Mouse (Mus musculus) heart, embryonic 15.5 days (tissue): ENCODE results near the gene Cnga2. TPM values are rescaled to one million over a fixed set of nuclear protein-coding genes. Genes with fewer than 3 reads are reported as not detected.

Experiments
- ATAC-seq: fragments of 200-750 bp; cut with Nextera tagmentation; replicated peaks from 2 replicates; pipeline ENCODE4 v1.8.0; 2017; ENCODE audit warnings: low read depth, moderate TSS enrichment; ENCODE audit not compliant: insufficient number of reproducible peaks, insufficient read depth, low FRiP score
- H3K27ac ChIP-seq: fragments of 300-500 bp; sonication (generic); 2 replicates; pipeline ENCODE4 v1.5.1; 2015; ENCODE audit warnings: mild to moderate bottlenecking, inconsistent platforms
- H3K27me3 ChIP-seq: fragments of 300-500 bp; sonication (generic); 2 replicates; pipeline ENCODE4 v1.6.1; 2015; ENCODE audit warnings: inconsistent platforms
- H3K36me3 ChIP-seq: fragments of 300-500 bp; sonication (generic); 2 replicates; pipeline ENCODE4 v1.6.1; 2015; ENCODE audit warnings: mild to moderate bottlenecking, inconsistent platforms
- H3K4me1 ChIP-seq: fragments of 300-500 bp; sonication (generic); replicated peaks from 2 replicates; pipeline ENCODE4 v1.6.1; 2015; ENCODE audit warnings: inconsistent platforms
- H3K4me2 ChIP-seq: fragments of 300-500 bp; sonication (generic); 2 replicates; pipeline ENCODE4 v1.6.1; 2015; ENCODE audit warnings: inconsistent platforms, mild to moderate bottlenecking, moderate library complexity
- H3K4me3 ChIP-seq: fragments of 300-500 bp; sonication (generic); 2 replicates; pipeline ENCODE4 v1.5.1; 2015; ENCODE audit warnings: mild to moderate bottlenecking, inconsistent platforms
- H3K9ac ChIP-seq: fragments of 300-500 bp; sonication (generic); 2 replicates; pipeline ENCODE4 v1.6.1; 2015; ENCODE audit warnings: mild to moderate bottlenecking, inconsistent platforms
- H3K9me3 ChIP-seq: fragments of 300-500 bp; sonication (generic); replicated peaks from 2 replicates; pipeline ENCODE4 v1.6.1; 2016; ENCODE audit warnings: inconsistent platforms
- WGBS: fragments of 180-500 bp; shearing (Covaris S2); methylation state at CpG from one replicate; pipeline ENCODE4 v1.1.7; 2015; ENCODE audit warnings: mixed read lengths; 5-methylcytosine and 5-hydroxymethylcytosine counted together
- polyA plus RNA-seq: library from polyadenylated mRNA; unstranded; fragments of >200 nt; fragmentation: Nextera tagmentation; extraction: Ambion mirVana; gene quantifications from 2 replicates; pipeline ENCODE4 v1.2.1, GENCODE M21; 2015

Cnga2 gene
- polyA plus RNA-seq, 1 experiment from 2014 or later = 0.04 TPM

DNA sequence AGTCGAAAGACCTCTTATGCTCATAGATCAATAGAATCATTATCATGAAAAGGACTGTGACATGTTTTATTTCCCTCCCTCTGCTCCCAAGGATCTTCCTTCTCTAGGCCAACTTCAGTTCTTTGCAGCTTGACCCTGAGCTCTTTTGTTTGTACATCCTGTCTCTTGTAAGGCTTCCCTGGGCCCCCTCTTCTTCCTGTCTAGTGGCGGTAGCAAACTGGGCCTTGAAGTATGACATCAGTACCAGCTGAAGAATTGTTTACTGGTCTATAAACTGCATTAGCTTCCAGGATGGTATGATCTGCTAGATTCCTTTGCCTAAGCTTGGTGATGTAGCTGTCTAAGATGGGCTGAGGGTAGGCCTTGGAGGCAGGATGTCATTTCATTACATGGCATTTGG lies 10.3 kb upstream of the Cnga2 start:
- Histone ChIP-seq H3K27ac (no peak overlapping the region), H3K36me3 (no peaks in the 10 kb centered on the region), H3K4me3 (no peak overlapping the region), H3K4me2 (no peak overlapping the region), H3K9me3 (no peaks in the 10 kb centered on the region), H3K9ac (no peak overlapping the region), H3K27me3 (no peaks in the 10 kb centered on the region), H3K4me1 (no peaks in the 10 kb centered on the region)
- 65% methylated on average over 2 of the region's 2 CpGs for WGBS
- no peak for ATAC-seq

DNA sequence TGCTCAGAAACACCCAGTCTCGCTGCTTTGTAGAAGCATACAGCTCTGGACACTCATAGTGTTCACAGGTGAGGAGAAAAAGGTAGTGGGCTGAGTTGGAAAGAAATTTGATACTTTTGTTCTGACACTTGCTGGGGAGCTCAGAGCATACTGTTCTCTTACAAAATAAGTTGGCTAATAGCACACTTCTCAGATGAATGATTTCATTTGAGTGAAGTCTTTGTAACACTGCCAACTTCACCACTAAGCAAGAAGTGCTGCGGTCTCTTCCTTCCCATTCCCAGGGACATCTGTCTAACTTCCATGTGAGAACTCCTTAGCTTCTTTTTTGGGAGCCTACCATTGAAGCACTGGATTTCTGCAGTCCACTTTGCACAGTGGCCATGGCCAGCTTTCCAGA lies 8.4 kb upstream of the Cnga2 start:
- H3K4me2 ChIP-seq = no peak overlapping the region
- H3K36me3 ChIP-seq = no peaks in the 10 kb centered on the region
- H3K4me3 ChIP-seq = no peak overlapping the region
- no peaks in the 10 kb centered on the region for H3K4me1 ChIP-seq
- H3K27ac ChIP-seq = no peak overlapping the region
- ATAC-seq = no peak
- H3K27me3 ChIP-seq = no peaks in the 10 kb centered on the region; the same call in 1 of the 2 replicates
- WGBS = 48% methylated on average over 2 of the region's 2 CpGs
- no peak overlapping the region for H3K9ac ChIP-seq
- H3K9me3 ChIP-seq = no peaks in the 10 kb centered on the region

DNA sequence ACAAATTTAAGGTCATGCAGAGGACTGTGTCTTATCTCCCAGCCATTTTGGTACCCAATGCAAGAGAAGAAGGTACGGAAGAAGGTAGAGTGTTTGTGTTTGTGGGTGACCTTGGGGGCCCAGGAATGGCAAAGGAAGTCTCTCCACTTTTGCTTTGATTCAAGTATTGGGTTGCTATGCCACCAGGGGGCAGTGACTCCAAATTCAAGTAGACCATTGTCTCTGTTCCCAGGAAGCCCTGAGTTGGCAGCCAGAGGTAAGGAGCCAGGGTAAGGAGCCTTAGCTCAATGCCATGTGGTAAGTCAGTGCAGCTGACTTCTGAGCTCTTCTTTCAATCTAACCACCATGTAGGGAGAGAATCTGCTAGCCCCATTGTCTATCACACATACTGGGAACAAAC lies 7.9 kb upstream of the Cnga2 start:
- WGBS = 83% methylated on average over 1 of the region's 1 CpGs
- no peak for ATAC-seq

DNA sequence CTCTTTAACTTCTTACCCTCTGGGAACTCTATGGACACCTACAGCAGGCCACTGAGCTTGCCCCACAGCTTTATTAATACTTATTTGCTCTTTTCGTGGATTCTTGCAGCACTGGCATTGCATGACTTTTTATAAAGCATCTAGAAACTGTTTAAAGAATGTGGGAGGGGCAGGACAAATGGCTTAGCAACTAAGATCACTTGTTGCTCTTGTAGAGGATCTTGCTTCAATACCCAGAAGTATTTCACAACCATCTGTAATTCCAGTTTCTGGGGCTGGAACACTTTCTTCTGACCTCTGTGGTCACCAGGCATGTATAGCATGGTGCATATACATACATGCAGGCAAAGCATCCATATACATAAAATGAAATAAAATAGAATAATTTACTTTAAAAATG lies 4.3 kb downstream of the Cnga2 start:
- Histone ChIP-seq H3K4me1 (no peaks in the 10 kb centered on the region), H3K36me3 (no peaks in the 10 kb centered on the region), H3K9me3 (no peaks in the 10 kb centered on the region), H3K4me3 (no peak overlapping the region), H3K4me2 (no peak overlapping the region), H3K9ac (no peak overlapping the region), H3K27ac (no peak overlapping the region), H3K27me3 (peaks cover 5% of the 10 kb centered on the region; the same call in 1 of the 2 replicates)
- no peak for ATAC-seq
- 40% methylated on average over 1 of the region's 1 CpGs for WGBS

More for the DNA sequence above, 7.9 kb upstream of the Cnga2 start:
- no peak overlapping the region for H3K4me2 ChIP-seq
- no peak overlapping the region for H3K27ac ChIP-seq
- no peaks in the 10 kb centered on the region for H3K9me3 ChIP-seq
- no peaks in the 10 kb centered on the region for H3K36me3 ChIP-seq
- no peaks in the 10 kb centered on the region; the same call in 1 of the 2 replicates for H3K27me3 ChIP-seq
- no peak overlapping the region for H3K4me3 ChIP-seq
- H3K9ac ChIP-seq = no peak overlapping the region
- no peaks in the 10 kb centered on the region for H3K4me1 ChIP-seq

DNA sequence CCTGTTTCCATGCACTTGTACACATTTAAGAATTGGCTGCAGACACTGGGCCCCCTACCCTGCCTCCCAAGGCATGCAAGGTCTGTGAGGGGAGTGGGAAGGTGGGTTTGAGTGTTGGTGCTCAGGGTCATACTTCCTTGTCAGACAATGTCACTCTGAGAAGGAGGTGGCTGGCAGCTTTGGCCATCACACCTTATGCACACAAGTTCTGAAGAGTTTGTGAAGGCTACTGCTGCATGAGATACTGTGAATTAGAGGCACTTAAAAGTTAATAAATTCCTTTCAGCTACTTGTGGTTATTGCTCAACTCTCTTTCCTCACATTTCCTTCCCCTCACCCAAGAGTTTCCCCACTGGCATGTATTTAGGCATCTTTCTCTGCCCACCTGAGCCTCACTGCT lies 18.3 kb downstream of the Cnga2 start:
- H3K9me3 ChIP-seq = no peaks in the 10 kb centered on the region
- no peak overlapping the region for H3K27ac ChIP-seq
- ATAC-seq = no peak
- H3K4me1 ChIP-seq = no peaks in the 10 kb centered on the region
- H3K4me2 ChIP-seq = no peak overlapping the region
- H3K9ac ChIP-seq = no peak overlapping the region
- H3K4me3 ChIP-seq = no peak overlapping the region
- H3K27me3 ChIP-seq = no peaks in the 10 kb centered on the region
- H3K36me3 ChIP-seq = no peaks in the 10 kb centered on the region

DNA sequence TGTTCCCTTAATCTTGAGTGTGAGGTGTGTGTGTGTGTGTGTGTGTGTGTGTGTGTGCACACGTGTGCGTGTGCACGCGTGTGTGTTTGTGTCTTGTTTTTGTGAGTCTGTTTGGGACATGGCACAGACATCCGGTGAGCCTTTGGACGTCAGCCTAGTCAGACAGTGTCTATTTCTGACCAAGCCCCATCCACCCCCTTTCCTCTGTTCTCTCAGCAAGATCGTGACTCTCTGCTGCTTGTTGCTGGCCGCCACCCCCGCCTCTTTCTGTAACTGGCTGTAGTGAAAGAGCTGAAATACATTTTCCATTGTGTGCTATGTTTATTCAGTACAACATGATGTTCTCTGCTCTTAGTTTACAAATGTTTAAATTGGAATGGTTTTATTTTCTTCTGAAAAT lies 20.6 kb downstream of the Cnga2 start:
- no peak overlapping the region for H3K9ac ChIP-seq
- H3K9me3 ChIP-seq = no peaks in the 10 kb centered on the region
- no peak overlapping the region for H3K4me2 ChIP-seq
- H3K27me3 ChIP-seq = no peaks in the 10 kb centered on the region
- 47% methylated on average over 9 of the region's 9 CpGs for WGBS
- no peak overlapping the region for H3K4me3 ChIP-seq
- no peaks in the 10 kb centered on the region for H3K36me3 ChIP-seq
- 0 out of 2 replicates have a peak, but pooled peaks have one; percentile 64 for ATAC-seq
- peak overlapping the region; percentile 42 for H3K27ac ChIP-seq
- H3K4me1 ChIP-seq = no peaks in the 10 kb centered on the region

DNA sequence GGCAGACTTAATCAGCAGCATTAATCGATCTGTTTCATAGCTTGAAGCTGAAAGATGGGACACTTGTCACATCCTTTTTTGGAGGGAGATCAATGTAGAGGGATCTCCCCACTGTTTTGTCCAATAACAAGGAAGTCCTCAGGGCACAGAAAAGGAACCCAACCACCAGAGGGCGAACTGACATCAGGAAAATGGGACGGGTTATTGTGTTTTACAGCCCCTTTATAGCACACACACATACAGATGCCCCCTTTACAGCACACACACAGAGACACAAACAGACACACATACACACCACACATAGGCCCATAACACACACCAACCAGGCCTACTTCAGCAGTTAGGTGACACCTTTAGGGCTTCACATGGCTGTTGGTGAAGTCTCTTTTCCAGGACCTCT lies 21.2 kb downstream of the Cnga2 start:
- no peaks in the 10 kb centered on the region for H3K27me3 ChIP-seq
- no peak overlapping the region for H3K4me3 ChIP-seq
- H3K27ac ChIP-seq = no peak overlapping the region
- WGBS = 21% methylated on average over 3 of the region's 3 CpGs
- H3K9ac ChIP-seq = no peak overlapping the region
- no peak overlapping the region for H3K4me2 ChIP-seq
- H3K9me3 ChIP-seq = no peaks in the 10 kb centered on the region
- no peaks in the 10 kb centered on the region for H3K36me3 ChIP-seq
- no peaks in the 10 kb centered on the region for H3K4me1 ChIP-seq
- no peak for ATAC-seq

DNA sequence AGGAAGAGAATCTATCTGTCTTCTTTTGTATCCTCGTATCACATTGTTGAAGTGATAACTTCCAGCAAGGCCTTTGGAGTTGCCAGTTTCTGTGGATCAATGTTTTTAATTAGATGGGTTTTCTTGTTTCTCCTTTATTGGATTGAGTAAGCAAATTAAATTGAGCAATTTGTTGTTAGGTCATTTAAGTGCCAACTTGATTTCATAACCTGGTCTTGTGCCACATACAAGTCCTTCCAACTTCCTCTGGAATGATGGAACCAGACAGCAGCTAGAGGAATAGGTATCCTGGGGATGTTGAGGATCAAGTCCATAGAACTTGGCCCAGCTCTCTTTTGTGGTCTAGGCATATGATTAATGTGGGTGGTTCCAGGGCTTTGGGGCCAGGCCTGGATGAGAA lies 30.6 kb downstream of the Cnga2 start:
- no peaks in the 10 kb centered on the region for H3K9me3 ChIP-seq
- ATAC-seq = no peak
- no peak overlapping the region for H3K9ac ChIP-seq
- H3K27ac ChIP-seq = no peak overlapping the region
- no peaks in the 10 kb centered on the region for H3K4me1 ChIP-seq
- 79% methylated on average over 1 of the region's 1 CpGs for WGBS
- no peaks in the 10 kb centered on the region for H3K27me3 ChIP-seq
- H3K36me3 ChIP-seq = no peaks in the 10 kb centered on the region
- no peak overlapping the region for H3K4me3 ChIP-seq
- H3K4me2 ChIP-seq = no peak overlapping the region

DNA sequence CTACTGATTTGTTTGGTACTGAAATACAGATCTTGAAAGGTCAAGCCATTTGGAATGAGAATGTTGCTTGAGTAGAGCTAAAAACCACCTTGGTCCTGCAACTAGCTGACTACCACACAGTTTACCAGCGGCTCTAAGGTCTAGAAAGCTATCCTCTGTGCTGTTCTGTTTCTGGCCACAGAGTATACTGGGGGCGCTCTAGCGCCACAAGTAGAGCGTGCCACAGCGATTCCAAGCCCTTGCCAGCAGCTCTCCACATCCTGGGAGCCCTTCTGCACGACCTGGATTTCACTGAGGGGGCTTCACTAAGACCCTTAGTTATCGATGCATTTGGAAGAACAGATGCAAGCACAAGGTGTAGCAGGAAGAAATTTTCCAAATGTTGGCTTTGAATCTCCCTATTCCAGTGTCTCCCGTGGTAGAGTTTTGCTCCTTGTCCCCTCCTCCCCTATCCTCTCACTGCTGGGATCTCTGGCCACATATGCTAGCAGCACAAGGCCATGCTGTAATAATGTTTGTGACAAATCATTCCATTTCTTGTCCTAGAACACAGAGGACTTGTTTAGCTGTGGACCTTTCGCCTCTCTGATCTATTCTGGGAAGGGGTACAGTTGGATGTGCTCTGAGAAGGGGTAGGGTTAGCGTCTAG lies 31.2 kb downstream of the Cnga2 start:
- H3K9me3 ChIP-seq = no peaks in the 10 kb centered on the region
- no peaks in the 10 kb centered on the region for H3K36me3 ChIP-seq
- no peak overlapping the region for H3K27ac ChIP-seq
- no peaks in the 10 kb centered on the region for H3K27me3 ChIP-seq
- no peaks in the 10 kb centered on the region for H3K4me1 ChIP-seq
- WGBS = 35% methylated on average over 10 of the region's 10 CpGs
- no peak overlapping the region for H3K4me2 ChIP-seq
- no peak overlapping the region for H3K9ac ChIP-seq
- H3K4me3 ChIP-seq = no peak overlapping the region
- ATAC-seq = no peak

DNA sequence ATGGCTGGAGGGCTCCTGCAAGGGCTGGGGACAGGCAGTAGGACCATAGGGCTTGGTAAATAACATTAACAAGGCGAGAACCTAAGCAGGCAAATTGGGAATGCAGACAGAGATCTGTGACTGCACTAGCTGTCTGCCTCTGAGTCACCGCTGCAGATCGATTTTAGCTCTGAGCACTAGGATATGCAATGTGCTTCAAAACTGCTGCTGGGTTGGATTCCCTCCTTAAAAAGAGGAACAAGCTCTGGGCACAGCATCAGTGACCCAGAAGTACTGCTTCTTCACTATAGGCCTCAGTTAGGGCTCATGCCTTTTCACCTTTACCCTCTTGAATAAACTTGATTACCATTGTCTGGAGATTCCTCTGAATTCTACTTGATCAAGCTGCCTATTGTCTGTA lies 31.9 kb downstream of the Cnga2 start:
- Histone ChIP-seq H3K27me3 (no peaks in the 10 kb centered on the region), H3K4me2 (no peak overlapping the region), H3K36me3 (no peaks in the 10 kb centered on the region), H3K27ac (no peak overlapping the region), H3K9ac (no peak overlapping the region), H3K4me1 (no peaks in the 10 kb centered on the region), H3K4me3 (no peak overlapping the region), H3K9me3 (no peaks in the 10 kb centered on the region)
- 67% methylated on average over 3 of the region's 3 CpGs for WGBS
- ATAC-seq = no peak

DNA sequence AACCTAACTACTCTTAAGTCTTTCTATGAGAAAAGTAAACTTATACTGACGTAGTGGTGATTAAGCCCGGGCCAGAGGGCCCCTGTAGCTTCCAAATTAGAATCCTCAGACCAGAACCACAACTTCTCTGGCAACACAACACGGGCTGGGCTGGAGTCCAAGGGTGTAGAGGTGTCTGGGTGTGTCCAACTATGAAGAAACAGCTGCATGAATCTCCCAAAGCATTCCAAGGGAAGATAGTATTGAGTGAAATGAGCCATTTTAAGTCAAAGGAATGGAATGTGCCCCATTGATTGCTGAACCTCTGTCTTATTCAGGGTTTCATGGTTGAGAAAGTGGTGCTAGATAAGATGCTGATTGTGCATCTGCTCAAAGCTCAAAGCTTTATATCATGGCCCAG lies 52.4 kb downstream of the Cnga2 start:
- no peak for ATAC-seq
- Histone ChIP-seq H3K27me3 (no peaks in the 10 kb centered on the region), H3K36me3 (no peaks in the 10 kb centered on the region), H3K9me3 (no peaks in the 10 kb centered on the region), H3K4me1 (no peaks in the 10 kb centered on the region), H3K27ac (no peak overlapping the region), H3K4me2 (no peak overlapping the region), H3K4me3 (no peak overlapping the region), H3K9ac (no peak overlapping the region)
- WGBS = 34% methylated on average over 3 of the region's 3 CpGs

DNA sequence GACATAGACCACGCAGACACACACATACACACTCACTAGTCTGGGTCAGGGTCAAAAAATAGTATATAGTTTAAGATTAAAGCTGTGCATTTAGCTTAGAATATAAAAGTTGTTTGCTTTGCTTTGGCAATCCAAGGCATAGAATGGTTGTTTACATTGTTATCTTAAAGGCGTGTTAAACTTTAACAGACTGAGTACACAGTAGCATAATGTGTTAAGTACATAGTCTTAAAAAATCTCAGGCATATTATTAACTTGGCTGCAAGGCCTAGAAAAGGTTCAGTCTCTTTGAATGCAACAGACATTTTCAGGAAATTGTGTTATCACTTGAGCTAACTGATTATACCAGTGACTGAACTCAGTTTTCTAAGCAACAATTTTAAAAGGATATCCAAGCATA lies 56.3 kb downstream of the Cnga2 start:
- no peaks in the 10 kb centered on the region for H3K36me3 ChIP-seq
- H3K4me2 ChIP-seq = no peak overlapping the region
- no peaks in the 10 kb centered on the region for H3K9me3 ChIP-seq
- WGBS = 76% methylated on average over 2 of the region's 2 CpGs
- H3K27me3 ChIP-seq = no peaks in the 10 kb centered on the region
- no peak for ATAC-seq
- H3K27ac ChIP-seq = no peak overlapping the region
- H3K4me3 ChIP-seq = no peak overlapping the region
- no peak overlapping the region for H3K9ac ChIP-seq
- H3K4me1 ChIP-seq = no peaks in the 10 kb centered on the region
